Mouse (Mus musculus) hindbrain, postnatal 0 days (tissue): ENCODE results near the gene Smim17. TPM values are rescaled to one million over a fixed set of nuclear protein-coding genes. Genes with fewer than 3 reads are reported as not detected.

Experiments used
- ATAC-seq: fragments of 200-750 bp; cut with Nextera tagmentation; 2 replicates; pipeline ENCODE4 v1.8.0; 2017; ENCODE audit warnings: mild to moderate bottlenecking, moderate TSS enrichment, moderate library complexity
- DNase-seq: peaks from one replicate; pipeline ENCODE4 v3.0.0-alpha.2; 2015; ENCODE audit warnings: low spot score
- H3K27ac ChIP-seq: fragments of 300-500 bp; sonication (generic); 2 replicates; pipeline ENCODE4 v1.5.1; 2014; ENCODE audit warnings: mild to moderate bottlenecking
- H3K27me3 ChIP-seq: fragments of 300-500 bp; sonication (generic); 2 replicates; pipeline ENCODE4 v1.6.1; 2014; ENCODE audit warnings: low read length, mixed read lengths; ENCODE audit not compliant: insufficient read depth
- H3K36me3 ChIP-seq: fragments of 300-500 bp; sonication (generic); 2 replicates; pipeline ENCODE4 v1.6.1; 2014; ENCODE audit warnings: low read length, mixed read lengths; ENCODE audit not compliant: insufficient read depth
- H3K4me1 ChIP-seq: fragments of 300-500 bp; sonication (generic); 2 replicates; pipeline ENCODE4 v1.6.1; 2014; ENCODE audit warnings: antibody characterized with exemption, low read length, mixed read lengths; ENCODE audit not compliant: insufficient read depth
- H3K4me2 ChIP-seq: fragments of 300-500 bp; sonication (generic); 2 replicates; pipeline ENCODE4 v1.6.1; 2014; ENCODE audit warnings: low read depth, mild to moderate bottlenecking, low read length, moderate library complexity, mixed read lengths
- H3K4me3 ChIP-seq: fragments of 300-500 bp; sonication (generic); 2 replicates; pipeline ENCODE4 v1.5.1; 2014; ENCODE audit warnings: low read length
- H3K9ac ChIP-seq: fragments of 300-500 bp; sonication (generic); replicated peaks from 2 replicates; pipeline ENCODE4 v1.6.1; 2014; ENCODE audit warnings: mild to moderate bottlenecking, low read length, moderate library complexity, mixed read lengths
- H3K9me3 ChIP-seq: fragments of 300-500 bp; sonication (generic); 2 replicates; pipeline ENCODE4 v1.6.1; 2016; ENCODE audit warnings: low read length, mixed read lengths
- CTCF ChIP-seq: IDR thresholded peaks from 2 replicates; pipeline ENCODE4 v1.5.1; 2016; ENCODE audit warnings: antibody characterized with exemption, control low read depth, low read depth
- WGBS: fragments of 180-500 bp; shearing (Covaris S2); extraction: QIAGEN DNeasy Blood & Tissue Kit; methylation state at CpG from one replicate; pipeline ENCODE4 v1.1.7; 2014; 5-methylcytosine and 5-hydroxymethylcytosine counted together
- polyA plus RNA-seq: library from polyadenylated mRNA; unstranded; fragments of >200 nt; fragmentation: Nextera tagmentation; extraction: Ambion mirVana; gene quantifications from 2 replicates; pipeline ENCODE4 v1.2.1, GENCODE M21; 2015
- total RNA-seq: library from RNA; depleted of rRNA; stranded (reverse); fragments of >200 nt; gene quantifications from 2 replicates; pipeline ENCODE4 v1.2.3, GENCODE M21; 2014

The Smim17 gene
- total and polyA plus RNA-seq, 2 experiments from 2014 or later = 7.7 to 16.9 TPM

- Histone ChIP-seq H3K9ac (no peak overlapping the region), H3K4me3 (no peak overlapping the region), H3K4me2 (no peak overlapping the region), H3K36me3 (peaks cover 15% of the 10 kb centered on the region; the same call in 1 of the 2 replicates), H3K9me3 (no peaks in the 10 kb centered on the region), H3K4me1 (peaks cover 11% of the 10 kb centered on the region), H3K27ac (no peak overlapping the region), H3K27me3 (no peaks in the 10 kb centered on the region)
- no peak for ATAC-seq
- no peak for DNase-seq
- no peak for TF ChIP-seq CTCF
- 87% methylated on average over 2 of the region's 2 CpGs for WGBS
Observed at GRCm38 (mm10) chr7:6381431-6381830, 17.1 kb upstream of the Smim17 start.

- peak; percentile 97 for ATAC-seq
Observed at GRCm38 (mm10) chr7:6383044-6383455, 15.5 kb upstream of the Smim17 start, which contains the start of gene Zfp28. Zfp28 (plus strand) TSS chr7:6383295.

DNA sequence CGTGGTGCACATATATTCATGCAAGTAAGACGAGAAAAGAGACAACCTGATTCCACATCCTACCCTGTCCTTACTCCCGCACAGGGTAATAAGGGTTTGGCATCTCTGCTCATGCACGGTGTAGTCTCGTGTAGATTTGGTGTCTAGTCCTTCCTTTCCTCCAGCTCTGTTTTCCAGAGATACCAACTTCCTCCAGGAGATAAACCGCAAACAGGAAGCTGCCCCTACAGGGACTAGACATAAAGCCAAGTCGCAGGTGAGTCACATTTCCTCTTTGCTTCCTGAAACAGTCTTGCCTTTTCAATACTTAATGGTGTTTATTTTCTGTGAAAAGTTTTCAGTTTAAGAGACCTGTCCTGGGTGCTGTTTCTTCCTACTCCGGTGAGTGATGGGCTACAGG lies 14.5 kb upstream of the Smim17 start:
- H3K27ac ChIP-seq = no peak overlapping the region
- H3K27me3 ChIP-seq = no peaks in the 10 kb centered on the region
- no peak for TF ChIP-seq CTCF
- H3K9me3 ChIP-seq = no peaks in the 10 kb centered on the region
- no peak overlapping the region; the same call in 1 of the 2 replicates for H3K9ac ChIP-seq
- H3K4me3 ChIP-seq = peak overlapping the region; percentile 69
- peaks cover 8% of the 10 kb centered on the region; the same call in 1 of the 2 replicates for H3K36me3 ChIP-seq
- ATAC-seq (no peak), DNase-seq (no peak)
- H3K4me1 ChIP-seq = peaks cover 11% of the 10 kb centered on the region
- WGBS = 72% methylated on average over 8 of the region's 8 CpGs
- H3K4me2 ChIP-seq = peak overlapping the region; percentile 91

More at GRCm38 (mm10) chr7:6383044-6383455, 15.5 kb upstream of the Smim17 start, which contains the start of gene Zfp28:
- H3K4me2 ChIP-seq = peak within 1 kb of the TSS; percentile 91
- H3K9me3 ChIP-seq = no peaks in the 10 kb centered on the region
- peak; percentile 98 for DNase-seq
- peaks cover 11% of the 10 kb centered on the region for H3K4me1 ChIP-seq
- H3K36me3 ChIP-seq = peaks cover 15% of the 10 kb centered on the region; the same call in 1 of the 2 replicates
- H3K27ac ChIP-seq = peak within 1 kb of the TSS; percentile 49; the same call in 1 of the 2 replicates
- H3K27me3 ChIP-seq = no peaks in the 10 kb centered on the region
- H3K4me3 ChIP-seq = peak within 1 kb of the TSS; percentile 69
- TF ChIP-seq CTCF = peak; percentile 55; the same call in 1 of the 2 replicates
- H3K9ac ChIP-seq = peak within 1 kb of the TSS; percentile 78
- under 1% methylated on average over 28 of the region's 28 CpGs for WGBS

- no peak for TF ChIP-seq CTCF
- Histone ChIP-seq H3K36me3 (peaks cover 27% of the 10 kb centered on the region), H3K4me1 (peaks cover 11% of the 10 kb centered on the region), H3K27ac (no peak overlapping the region), H3K9ac (no peak overlapping the region), H3K4me3 (no peak overlapping the region), H3K27me3 (no peaks in the 10 kb centered on the region), H3K4me2 (no peak overlapping the region), H3K9me3 (no peaks in the 10 kb centered on the region)
- ATAC-seq = no peak
- 93% methylated on average over 7 of the region's 8 CpGs for WGBS
- no peak for DNase-seq
Observed at GRCm38 (mm10) chr7:6386995-6387394, 11.5 kb upstream of the Smim17 start.

GRCm38 (mm10) chr7:6388971-6389370 lies 9.5 kb upstream of the Smim17 start:
- H3K36me3 ChIP-seq = peaks cover 35% of the 10 kb centered on the region
- no peak overlapping the region for H3K4me3 ChIP-seq
- H3K4me2 ChIP-seq = no peak overlapping the region
- 81% methylated on average over 5 of the region's 5 CpGs for WGBS
- H3K9me3 ChIP-seq = no peaks in the 10 kb centered on the region
- H3K9ac ChIP-seq = no peak overlapping the region
- DNase-seq (no peak), ATAC-seq (no peak)
- H3K27me3 ChIP-seq = no peaks in the 10 kb centered on the region
- peaks cover 4% of the 10 kb centered on the region; the same call in 1 of the 2 replicates for H3K4me1 ChIP-seq
- TF ChIP-seq CTCF = no peak
- no peak overlapping the region for H3K27ac ChIP-seq

GRCm38 (mm10) chr7:6389449-6389848 lies 9.1 kb upstream of the Smim17 start:
- ATAC-seq (no peak), DNase-seq (no peak)
- no peak for TF ChIP-seq CTCF
- Histone ChIP-seq H3K4me2 (no peak overlapping the region), H3K9me3 (no peaks in the 10 kb centered on the region), H3K4me1 (no peaks in the 10 kb centered on the region), H3K27me3 (no peaks in the 10 kb centered on the region), H3K36me3 (peaks cover 35% of the 10 kb centered on the region), H3K9ac (no peak overlapping the region), H3K27ac (no peak overlapping the region), H3K4me3 (no peak overlapping the region)
- WGBS = 72% methylated on average over 5 of the region's 5 CpGs

GRCm38 (mm10) chr7:6410043-6410442 lies 11.5 kb downstream of the Smim17 start, which contains the start of gene Gm20715:
Gm20715 (plus strand) TSS chr7:6410277.
- H3K4me1 ChIP-seq = no peaks in the 10 kb centered on the region
- H3K27me3 ChIP-seq = no peaks in the 10 kb centered on the region
- H3K9ac ChIP-seq = no peak within 1 kb of the TSS
- H3K4me3 ChIP-seq = no peak within 1 kb of the TSS
- no peaks in the 10 kb centered on the region for H3K9me3 ChIP-seq
- TF ChIP-seq CTCF = no peak
- DNase-seq (peak; percentile 89), ATAC-seq (peak; percentile 80)
- WGBS = 4% methylated on average over 17 of the region's 17 CpGs
- no peak within 1 kb of the TSS for H3K4me2 ChIP-seq
- H3K36me3 ChIP-seq = no peaks in the 10 kb centered on the region
- no peak within 1 kb of the TSS for H3K27ac ChIP-seq
